Mouse (Mus musculus): Measurements from ENCODE around the gene St8sia1. TPM values are rescaled to one million over a fixed set of nuclear protein-coding genes. Genes with fewer than 3 reads are reported as not detected.

St8sia1 gene
- polyA plus RNA-seq, 1 experiment from 2014 or later, result 0.23 TPM

GRCm38 (mm10) chr6:142850436-142850835, 113.8 kb downstream of the St8sia1 start:
- no peak overlapping the region for H3K9ac ChIP-seq (ENCODE audit: low read length)
- no peak overlapping the region for H3K4me3 ChIP-seq (ENCODE audit: low read depth, low read length)
- no peaks in the 10 kb centered on the region for H3K27me3 ChIP-seq (ENCODE audit: control insufficient read depth, insufficient read depth, low read length)
- no peaks in the 10 kb centered on the region for H3K9me3 ChIP-seq (ENCODE audit: control insufficient read depth, low read length)
- ATAC-seq (ENCODE audit: low FRiP score, low TSS enrichment) (no peak), DNase-seq (ENCODE audit: low spot score) (no peak)
- H3K4me2 ChIP-seq (replicated peaks; ENCODE audit: low read depth), result no peak overlapping the region
- WGBS, result 81% methylated on average over 8 of the region's 8 CpGs
- TF ChIP-seq EP300 (optimal IDR thresholded peaks at IDR 0.05), result no peak
- no peak for TF ChIP-seq CTCF (IDR thresholded peaks at IDR 0.05; ENCODE audit: low read depth)
- H3K27ac ChIP-seq (replicated peaks), result no peak overlapping the region
- H3K4me1 ChIP-seq (replicated peaks; ENCODE audit: control insufficient read depth, insufficient read depth), result no peaks in the 10 kb centered on the region
- H3K36me3 ChIP-seq (ENCODE audit: control insufficient read depth, insufficient read depth, low read length), result no peaks in the 10 kb centered on the region

- H3K9me3 ChIP-seq (ENCODE audit: control insufficient read depth, low read length), result no peaks in the 10 kb centered on the region
- H3K36me3 ChIP-seq (ENCODE audit: control insufficient read depth, insufficient read depth, low read length), result no peaks in the 10 kb centered on the region
- H3K27me3 ChIP-seq (ENCODE audit: control insufficient read depth, insufficient read depth, low read length), result no peaks in the 10 kb centered on the region
- H3K27ac ChIP-seq (replicated peaks), result no peak overlapping the region
- H3K4me3 ChIP-seq (ENCODE audit: low read depth, low read length), result no peak overlapping the region
- H3K9ac ChIP-seq (ENCODE audit: low read length), result no peak overlapping the region
- 58% methylated on average over 5 of the region's 5 CpGs for WGBS
- no peaks in the 10 kb centered on the region for H3K4me1 ChIP-seq (replicated peaks; ENCODE audit: control insufficient read depth, insufficient read depth)
- TF ChIP-seq CTCF (IDR thresholded peaks at IDR 0.05; ENCODE audit: low read depth) (no peak), EP300 (optimal IDR thresholded peaks at IDR 0.05) (no peak)
- ATAC-seq (ENCODE audit: low FRiP score, low TSS enrichment), result no peak
- H3K4me2 ChIP-seq (replicated peaks; ENCODE audit: low read depth), result no peak overlapping the region
- DNase-seq (ENCODE audit: low spot score), result no peak
Observed at GRCm38 (mm10) chr6:142849326-142849725, 114.9 kb downstream of the St8sia1 start.

- Histone ChIP-seq H3K4me1 (replicated peaks; ENCODE audit: control insufficient read depth, insufficient read depth) (no peaks in the 10 kb centered on the region), H3K9ac (ENCODE audit: low read length) (no peak overlapping the region), H3K9me3 (ENCODE audit: control insufficient read depth, low read length) (no peaks in the 10 kb centered on the region), H3K4me3 (ENCODE audit: low read depth, low read length) (no peak overlapping the region), H3K4me2 (replicated peaks; ENCODE audit: low read depth) (no peak overlapping the region), H3K27me3 (ENCODE audit: control insufficient read depth, insufficient read depth, low read length) (no peaks in the 10 kb centered on the region), H3K36me3 (ENCODE audit: control insufficient read depth, insufficient read depth, low read length) (no peaks in the 10 kb centered on the region), H3K27ac (replicated peaks) (no peak overlapping the region)
- TF ChIP-seq CTCF (IDR thresholded peaks at IDR 0.05; ENCODE audit: low read depth), result no peak
- no peak for TF ChIP-seq EP300 (optimal IDR thresholded peaks at IDR 0.05)
- ATAC-seq (ENCODE audit: low FRiP score, low TSS enrichment) (no peak), DNase-seq (ENCODE audit: low spot score) (no peak)
- WGBS, result 79% methylated on average over 8 of the region's 8 CpGs
Observed at GRCm38 (mm10) chr6:142847914-142848674, 116.2 kb downstream of the St8sia1 start.

DNA sequence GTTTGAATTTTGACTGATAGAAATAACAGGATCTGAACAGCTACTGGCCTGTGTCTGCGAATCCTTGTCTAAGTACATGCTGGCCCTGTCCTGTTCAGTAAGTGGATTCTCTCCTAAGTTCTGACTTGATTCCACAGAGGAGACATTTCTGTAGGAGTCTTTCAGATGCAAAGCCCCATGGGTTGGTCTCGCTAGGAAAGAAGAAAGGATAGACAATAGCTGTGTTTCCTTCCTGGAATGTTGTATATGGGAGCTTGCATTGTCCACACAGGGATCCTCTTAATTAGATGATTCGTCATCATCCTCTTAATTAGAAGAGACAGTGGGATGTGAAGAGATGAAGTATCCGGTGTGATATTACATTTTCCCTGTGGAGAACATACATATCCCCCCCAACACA, 117.4 kb downstream of the St8sia1 start:
- Histone ChIP-seq H3K27me3 (ENCODE audit: control insufficient read depth, insufficient read depth, low read length) (no peaks in the 10 kb centered on the region), H3K27ac (replicated peaks) (no peak overlapping the region), H3K4me3 (ENCODE audit: low read depth, low read length) (no peak overlapping the region), H3K4me2 (replicated peaks; ENCODE audit: low read depth) (no peak overlapping the region), H3K9ac (ENCODE audit: low read length) (no peak overlapping the region), H3K36me3 (ENCODE audit: control insufficient read depth, insufficient read depth, low read length) (no peaks in the 10 kb centered on the region), H3K9me3 (ENCODE audit: control insufficient read depth, low read length) (no peaks in the 10 kb centered on the region), H3K4me1 (replicated peaks; ENCODE audit: control insufficient read depth, insufficient read depth) (no peaks in the 10 kb centered on the region)
- TF ChIP-seq EP300 (optimal IDR thresholded peaks at IDR 0.05) (no peak), CTCF (IDR thresholded peaks at IDR 0.05; ENCODE audit: low read depth) (no peak)
- 82% methylated on average over 4 of the region's 4 CpGs for WGBS
- DNase-seq (ENCODE audit: low spot score) (no peak), ATAC-seq (ENCODE audit: low FRiP score, low TSS enrichment) (no peak)

- Histone ChIP-seq H3K27me3 (ENCODE audit: control insufficient read depth, insufficient read depth, low read length) (no peaks in the 10 kb centered on the region), H3K27ac (replicated peaks) (no peak overlapping the region), H3K4me2 (replicated peaks; ENCODE audit: low read depth) (no peak overlapping the region), H3K4me3 (ENCODE audit: low read depth, low read length) (no peak overlapping the region), H3K4me1 (replicated peaks; ENCODE audit: control insufficient read depth, insufficient read depth) (no peaks in the 10 kb centered on the region), H3K9ac (ENCODE audit: low read length) (no peak overlapping the region), H3K36me3 (ENCODE audit: control insufficient read depth, insufficient read depth, low read length) (no peaks in the 10 kb centered on the region), H3K9me3 (ENCODE audit: control insufficient read depth, low read length) (no peaks in the 10 kb centered on the region)
- DNase-seq (ENCODE audit: low spot score), result no peak
- 79% methylated on average over 4 of the region's 4 CpGs for WGBS
- TF ChIP-seq CTCF (IDR thresholded peaks at IDR 0.05; ENCODE audit: low read depth) (no peak), EP300 (optimal IDR thresholded peaks at IDR 0.05) (no peak)
- no peak for ATAC-seq (ENCODE audit: low FRiP score, low TSS enrichment)
Observed at GRCm38 (mm10) chr6:142845066-142845465, 119.2 kb downstream of the St8sia1 start.

- DNase-seq (ENCODE audit: low spot score) (no peak), ATAC-seq (ENCODE audit: low FRiP score, low TSS enrichment) (no peak)
- Histone ChIP-seq H3K4me2 (replicated peaks; ENCODE audit: low read depth) (no peak overlapping the region), H3K9me3 (ENCODE audit: control insufficient read depth, low read length) (no peaks in the 10 kb centered on the region), H3K27ac (replicated peaks) (no peak overlapping the region), H3K27me3 (ENCODE audit: control insufficient read depth, insufficient read depth, low read length) (no peaks in the 10 kb centered on the region), H3K4me3 (ENCODE audit: low read depth, low read length) (no peak overlapping the region), H3K36me3 (ENCODE audit: control insufficient read depth, insufficient read depth, low read length) (no peaks in the 10 kb centered on the region), H3K4me1 (replicated peaks; ENCODE audit: control insufficient read depth, insufficient read depth) (no peaks in the 10 kb centered on the region), H3K9ac (ENCODE audit: low read length) (no peak overlapping the region)
- TF ChIP-seq EP300 (optimal IDR thresholded peaks at IDR 0.05) (no peak), CTCF (IDR thresholded peaks at IDR 0.05; ENCODE audit: low read depth) (no peak)
- WGBS, result 89% methylated on average over 4 of the region's 4 CpGs
Observed at GRCm38 (mm10) chr6:142844061-142844460, 120.2 kb downstream of the St8sia1 start.

Measured in stomach, postnatal 0 days (tissue).